Mouse (Mus musculus): Measurements from ENCODE around the gene Hsd17b7.
"Not testable (repeated sequence)": the region's sequence is repeated elsewhere in the genome, so short reads cannot be mapped to it uniquely, and the experiment has no call there.

Gene Hsd17b7

GRCm38 (mm10) chr1:169968792-169969515, at the start of gene Hsd17b7:
Gene Hsd17b7 (minus strand): TSS chr1:169969241.
- peak; percentile 98 for DNase-seq (ENCODE audit: low spot score)

DNA sequence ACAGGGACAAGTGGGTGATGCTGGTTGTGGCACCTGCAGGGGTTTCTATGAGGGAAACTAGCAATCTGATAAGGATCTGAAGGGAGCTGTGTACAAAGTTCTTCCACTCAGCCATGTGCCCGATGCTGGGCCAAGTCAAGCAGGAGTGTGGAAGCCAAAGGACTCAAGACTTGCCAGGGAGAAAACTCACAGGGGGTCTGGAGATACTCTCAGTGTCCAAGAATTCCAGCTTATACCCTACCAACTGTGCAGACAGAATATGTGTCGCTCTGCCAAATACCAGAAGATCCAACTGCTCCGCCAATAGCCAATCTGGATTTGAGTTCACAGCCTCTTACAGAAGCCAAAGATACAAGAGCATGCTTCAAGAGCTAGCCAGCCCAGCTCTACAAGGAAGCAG, 45.7 kb upstream of the Hsd17b7 start:
- no peak for DNase-seq (ENCODE audit: low spot score)

DNA sequence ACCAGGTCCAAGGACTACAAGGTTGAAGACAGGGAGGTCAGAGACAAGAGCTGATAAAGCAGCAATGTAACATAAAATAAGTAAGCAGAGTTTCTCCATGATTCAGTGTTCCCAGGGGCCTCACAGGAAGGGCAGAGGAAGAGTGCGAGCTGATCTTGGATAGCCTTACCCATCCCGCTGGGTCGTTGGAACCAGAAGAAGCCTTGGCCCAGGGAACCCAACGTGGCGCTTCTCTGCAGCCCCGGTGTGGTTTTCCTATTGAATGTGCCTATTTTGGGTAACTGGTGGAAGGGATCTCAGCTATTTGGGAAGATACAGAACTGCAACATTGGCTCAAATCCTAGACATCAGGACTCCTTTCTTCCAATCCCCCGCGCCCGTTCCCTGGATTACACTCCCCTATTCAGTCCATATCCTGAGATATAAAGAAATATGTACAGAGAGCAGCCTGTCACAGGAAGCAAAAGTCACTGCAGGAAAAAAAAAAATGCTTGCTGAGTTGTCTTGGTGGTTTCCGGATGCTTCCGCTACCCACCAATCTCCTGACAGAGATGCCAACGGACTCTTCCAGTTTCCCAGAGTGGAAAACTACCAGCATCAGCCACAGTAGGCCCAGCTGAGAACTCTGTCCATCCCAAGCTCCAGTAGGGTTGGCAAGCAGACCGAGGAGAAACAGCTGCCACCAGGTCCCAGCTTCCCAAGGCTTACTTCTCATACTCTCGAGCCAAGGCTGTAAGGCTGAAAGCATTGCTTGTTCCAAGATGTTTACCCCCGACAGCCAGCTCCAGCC, 41.9 kb upstream of the Hsd17b7 start:
- no peak for DNase-seq (ENCODE audit: low spot score)

GRCm38 (mm10) chr1:170009296-170009695, 40.3 kb upstream of the Hsd17b7 start:
- no peak for DNase-seq (ENCODE audit: low spot score)

DNA sequence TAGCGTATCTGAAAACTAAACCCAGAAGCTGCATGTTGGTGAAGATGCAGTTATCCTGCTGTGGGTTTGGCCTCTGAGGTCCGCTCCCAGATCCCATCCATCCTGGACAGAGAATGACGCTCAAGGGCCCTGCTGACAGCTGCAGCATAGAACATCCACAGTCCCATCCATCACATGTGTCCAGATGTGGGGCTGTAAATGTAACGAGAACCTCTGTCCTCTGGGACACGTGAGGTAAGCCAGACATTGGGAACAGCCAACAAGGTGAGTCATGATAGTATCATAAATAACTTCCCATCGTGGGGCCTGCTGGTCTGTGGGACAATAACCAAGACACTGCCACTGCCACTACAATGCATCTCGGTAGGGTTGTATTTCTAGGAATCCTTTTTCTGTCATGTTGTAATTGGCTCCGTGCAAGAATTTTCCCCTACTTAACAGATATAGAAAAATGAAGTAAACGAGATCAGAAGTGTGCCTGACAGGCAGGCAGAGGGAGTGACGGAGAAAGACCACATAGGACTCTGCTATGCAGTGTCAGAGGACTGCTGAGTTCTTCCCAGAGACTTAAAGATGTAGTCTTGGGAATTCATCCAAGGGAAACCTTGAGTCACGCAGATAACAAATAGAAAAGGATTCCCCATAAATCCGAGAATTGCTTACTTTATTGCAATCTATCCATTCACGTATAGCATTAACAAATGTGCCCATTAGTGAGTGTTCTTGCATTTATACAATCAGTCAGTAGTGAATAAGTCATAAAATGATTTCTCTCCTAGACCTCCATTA, 39.6 kb upstream of the Hsd17b7 start:
- DNase-seq (ENCODE audit: low spot score): no peak

GRCm38 (mm10) chr1:170006516-170006915, 37.5 kb upstream of the Hsd17b7 start:
- no peak for DNase-seq (ENCODE audit: low spot score)

DNA sequence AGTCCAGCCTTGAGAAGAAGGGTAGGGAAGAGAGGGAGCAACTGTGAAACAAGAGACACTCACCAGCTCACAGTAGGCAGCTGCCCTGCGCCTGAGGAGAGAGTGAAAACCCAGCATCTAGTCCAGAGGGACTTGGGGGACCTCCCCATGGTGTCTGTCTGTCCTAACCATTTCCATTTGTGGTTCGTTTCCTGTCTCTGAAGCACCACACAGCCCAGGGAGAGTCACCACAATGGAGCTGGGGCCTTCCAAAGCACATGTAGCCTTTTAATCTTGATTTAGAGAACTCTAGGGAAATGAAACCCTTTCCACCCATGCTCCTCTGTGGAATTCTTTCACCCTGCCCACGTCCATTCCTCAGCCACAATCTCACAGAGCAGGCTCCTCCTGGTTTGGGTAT, 36.3 kb upstream of the Hsd17b7 start:
- no peak for DNase-seq (ENCODE audit: low spot score)

DNA sequence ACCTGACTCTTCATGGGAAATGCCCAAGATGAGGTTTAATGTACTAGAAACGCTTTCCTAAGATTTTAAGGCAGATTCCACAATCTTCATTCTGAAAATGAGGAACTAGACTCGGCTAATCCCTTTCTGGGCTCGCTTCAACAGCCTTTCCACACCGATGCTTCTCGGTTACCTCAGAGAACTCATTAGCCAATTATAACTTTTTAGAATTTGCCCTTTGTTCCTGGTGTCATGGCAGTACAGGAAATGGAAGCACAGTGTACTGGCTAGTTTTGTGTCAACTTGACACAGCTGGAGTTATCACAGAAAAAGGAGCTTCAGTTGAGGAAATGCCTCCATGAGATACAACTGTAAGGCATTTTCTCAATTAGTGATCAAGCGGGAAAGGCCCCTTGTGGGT, 24.9 kb upstream of the Hsd17b7 start:
- not testable (repeated sequence) for DNase-seq (ENCODE audit: low spot score)

DNA sequence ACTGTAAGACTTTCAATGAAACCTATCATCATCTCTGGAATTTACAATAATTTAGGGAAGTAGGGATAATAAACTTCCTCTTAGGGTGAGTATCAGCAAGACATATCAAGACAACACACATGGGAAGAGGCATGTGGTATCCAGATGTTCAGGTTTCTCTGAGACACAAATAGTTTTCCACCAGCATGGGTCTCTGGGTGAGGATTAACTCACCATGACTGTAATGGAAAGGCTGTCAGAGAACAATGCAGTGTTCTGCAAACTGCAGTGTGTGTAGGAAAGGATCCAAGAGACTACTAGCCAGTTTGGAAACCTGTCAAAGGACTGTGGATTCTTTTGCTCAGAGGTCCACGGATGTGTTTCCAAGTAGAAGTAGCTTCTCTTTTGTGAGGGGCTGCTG, 17.1 kb upstream of the Hsd17b7 start:
- no peak for DNase-seq (ENCODE audit: low spot score)

- no peak for DNase-seq (ENCODE audit: low spot score)
Observed at GRCm38 (mm10) chr1:169977621-169978020, 8.6 kb upstream of the Hsd17b7 start.

GRCm38 (mm10) chr1:169971998-169972397, 3.0 kb upstream of the Hsd17b7 start:
- no peak for DNase-seq (ENCODE audit: low spot score)

- DNase-seq (ENCODE audit: low spot score): no peak
Observed at GRCm38 (mm10) chr1:169970936-169971335, 1.9 kb upstream of the Hsd17b7 start.

- DNase-seq (ENCODE audit: low spot score): no peak
Observed at GRCm38 (mm10) chr1:169969516-169969886, 460 bp upstream of the Hsd17b7 start.

- DNase-seq (ENCODE audit: low spot score): no peak
Observed at GRCm38 (mm10) chr1:169953106-169953505, 15.9 kb downstream of the Hsd17b7 start.

DNA sequence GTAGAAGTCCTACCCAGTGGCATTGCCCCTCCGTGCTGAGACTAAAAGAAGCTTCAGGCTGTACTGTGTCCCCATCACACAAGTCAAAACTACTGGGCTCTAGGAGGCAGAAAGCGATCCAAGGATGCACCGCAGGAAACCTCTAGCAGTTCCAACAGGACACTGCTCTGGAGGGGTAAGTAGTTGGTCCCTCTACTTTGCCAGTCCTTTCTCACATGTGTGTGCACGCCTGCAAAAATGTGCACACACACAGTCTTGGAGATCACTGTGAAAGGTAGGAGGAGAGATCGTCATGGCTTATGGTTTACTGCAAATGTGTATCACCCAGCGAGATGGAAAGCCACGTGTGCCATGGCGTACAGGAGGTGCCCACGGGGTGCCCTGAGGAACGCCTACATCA, 16.4 kb downstream of the Hsd17b7 start:
- no peak for DNase-seq (ENCODE audit: low spot score)

DNA sequence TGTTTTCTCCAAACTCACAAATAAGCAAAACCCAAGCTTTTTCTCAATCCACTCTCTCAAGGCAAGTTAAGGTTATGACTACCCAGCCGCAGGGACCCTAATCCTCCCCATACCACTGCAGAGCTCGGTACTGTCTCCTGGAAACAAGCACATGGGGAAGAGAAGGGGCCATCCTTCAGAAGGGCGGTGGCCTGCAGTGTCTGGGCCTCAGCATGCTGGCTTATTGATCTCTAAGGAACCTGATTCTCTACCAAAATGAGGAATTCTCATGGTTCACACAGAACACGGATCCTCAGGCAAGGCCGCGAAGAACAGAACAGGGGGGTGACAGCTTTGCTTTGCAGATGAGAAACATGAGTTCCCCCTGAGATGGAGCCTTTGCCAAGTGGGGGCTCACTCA, 17.5 kb downstream of the Hsd17b7 start:
- DNase-seq (ENCODE audit: low spot score): no peak

GRCm38 (mm10) chr1:169950651-169951050, 18.4 kb downstream of the Hsd17b7 start:
- DNase-seq (ENCODE audit: low spot score): no peak

DNA sequence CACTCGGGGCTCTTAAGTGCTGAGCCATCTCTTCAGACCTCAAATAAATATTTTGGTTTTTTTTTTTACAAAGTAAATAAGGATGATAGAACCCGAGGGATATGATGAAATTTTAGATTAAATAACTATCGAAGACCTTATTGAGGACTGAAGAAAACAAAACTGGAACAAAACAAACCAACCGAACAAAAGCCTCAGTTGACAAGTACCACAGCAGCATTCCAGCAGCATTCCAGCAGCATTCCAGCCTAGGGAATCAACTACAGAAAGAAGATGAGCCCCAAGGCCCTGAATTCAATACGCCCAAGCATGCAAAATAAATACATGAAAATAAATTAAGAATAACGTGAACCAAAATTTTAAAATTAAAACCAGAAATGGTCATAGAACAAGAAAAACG, 19.1 kb downstream of the Hsd17b7 start:
- DNase-seq (ENCODE audit: low spot score): no peak

DNA sequence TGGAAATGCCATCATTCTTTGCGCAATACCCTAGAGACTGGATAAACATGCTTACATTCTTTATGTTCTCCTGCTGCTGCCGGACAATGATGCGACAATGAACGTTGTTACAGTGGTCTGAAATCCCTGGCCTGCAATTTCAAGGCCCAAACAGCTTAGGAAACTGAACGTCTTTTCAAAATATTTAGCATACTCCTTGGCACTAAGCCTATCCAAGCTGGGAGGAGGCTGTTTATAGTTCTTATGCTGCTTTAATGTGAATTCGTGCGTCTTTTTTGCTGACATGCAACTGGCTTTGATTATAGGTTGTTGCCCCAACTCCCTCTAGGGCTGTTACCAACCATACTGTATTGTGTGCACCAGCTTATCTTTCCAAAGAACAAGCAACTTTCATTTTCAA, 20.2 kb downstream of the Hsd17b7 start:
- no peak for DNase-seq (ENCODE audit: low spot score)

DNA sequence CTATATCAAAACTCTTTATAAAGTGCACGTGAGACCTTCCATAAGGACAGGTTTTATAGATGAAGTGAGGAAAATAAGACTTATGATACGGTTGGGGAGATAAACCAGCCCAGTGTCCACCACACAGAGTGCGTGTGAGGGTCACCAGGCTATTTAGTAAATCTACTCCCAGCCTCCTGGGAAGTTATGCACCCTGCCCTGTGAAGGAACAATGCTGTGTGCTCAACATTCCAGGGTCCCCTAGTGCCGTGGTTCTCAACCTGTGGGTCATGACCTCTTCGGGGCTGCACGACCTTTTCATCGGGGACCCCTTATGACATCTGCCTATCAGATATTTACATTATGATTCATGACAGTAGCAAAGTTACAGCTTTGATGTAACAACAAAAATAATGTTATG, 20.8 kb downstream of the Hsd17b7 start:
- no peak for DNase-seq (ENCODE audit: low spot score)

GRCm38 (mm10) chr1:169947654-169948053, 21.4 kb downstream of the Hsd17b7 start:
- no peak for DNase-seq (ENCODE audit: low spot score)

- DNase-seq (ENCODE audit: low spot score): no peak
Observed at GRCm38 (mm10) chr1:169946004-169946403, 23.0 kb downstream of the Hsd17b7 start.

- peak; percentile 22 for DNase-seq (ENCODE audit: low spot score)
Observed at GRCm38 (mm10) chr1:169939345-169939744, 29.7 kb downstream of the Hsd17b7 start.

Measured in c-Kit-positive CD71-positive TER-119-positive erythroid progenitor cells, embryonic 14.5 days (primary cell).